Mouse (Mus musculus): ENCODE data around the gene Gamt. TPM values are rescaled to one million over a fixed set of nuclear protein-coding genes. Genes with fewer than 3 reads are reported as not detected.
A peak's percentile ranks its signal among the peaks of the same experiment; 100 is the strongest.

Gene Gamt
- total and polyA plus RNA-seq, 2 experiments, result 241 to 715 TPM

GRCm38 (mm10) chr10:80282481-80283441 is 21.9 kb upstream of the Gamt start:
- DNase-seq (ENCODE audit: extremely low read depth, low read depth, low spot score), result no peak

GRCm38 (mm10) chr10:80281921-80282371 is 21.1 kb upstream of the Gamt start:
- H3K27ac ChIP-seq (replicated peaks; ENCODE audit: insufficient read depth, low read depth, low read length), result peak overlapping the region; percentile 81
- peaks cover 43% of the 10 kb centered on the region for H3K36me3 ChIP-seq (ENCODE audit: control insufficient read depth, insufficient read depth, low read length)
- peaks cover 20% of the 10 kb centered on the region for H3K4me1 ChIP-seq (ENCODE audit: control insufficient read depth, insufficient read depth, low read length)
- peaks cover 4% of the 10 kb centered on the region; the same call in 1 of the 2 replicates for H3K79me2 ChIP-seq (ENCODE audit: control insufficient read depth, insufficient read depth, low read length)
- H3K4me3 ChIP-seq (ENCODE audit: insufficient read depth, low read depth, low read length), result no peak overlapping the region
- peak; percentile 78 for DNase-seq (ENCODE audit: extremely low read depth, low read depth, low spot score)
- TF ChIP-seq CTCF (IDR thresholded peaks at IDR 0.05; ENCODE audit: low read depth, low read length) (no peak), POLR2A (IDR thresholded peaks at IDR 0.05; ENCODE audit: extremely low read depth, insufficient read depth, low read length) (no peak)
- no peaks in the 10 kb centered on the region for H3K27me3 ChIP-seq (ENCODE audit: control insufficient read depth, insufficient read depth, low read length)
- peak overlapping the region; percentile 51 for H3K9ac ChIP-seq (ENCODE audit: low read depth, low read length)
- WGBS, result 19% methylated on average over 8 of the region's 8 CpGs

More at GRCm38 (mm10) chr10:80282481-80283441, 21.9 kb upstream of the Gamt start:
- Histone ChIP-seq H3K4me3 (ENCODE audit: insufficient read depth, low read depth, low read length) (no peak overlapping the region), H3K4me1 (ENCODE audit: control insufficient read depth, insufficient read depth, low read length) (peaks cover 20% of the 10 kb centered on the region), H3K79me2 (ENCODE audit: control insufficient read depth, insufficient read depth, low read length) (peaks cover 4% of the 10 kb centered on the region; the same call in 1 of the 2 replicates), H3K27me3 (ENCODE audit: control insufficient read depth, insufficient read depth, low read length) (no peaks in the 10 kb centered on the region), H3K9ac (ENCODE audit: low read depth, low read length) (no peak overlapping the region; the same call in 1 of the 2 replicates), H3K27ac (replicated peaks; ENCODE audit: insufficient read depth, low read depth, low read length) (peak overlapping the region; percentile 81), H3K36me3 (ENCODE audit: control insufficient read depth, insufficient read depth, low read length) (peaks cover 41% of the 10 kb centered on the region)
- 62% methylated on average over 20 of the region's 20 CpGs for WGBS
- TF ChIP-seq CTCF (IDR thresholded peaks at IDR 0.05; ENCODE audit: low read depth, low read length) (no peak), POLR2A (IDR thresholded peaks at IDR 0.05; ENCODE audit: extremely low read depth, insufficient read depth, low read length) (no peak)

- peak; percentile 96 for DNase-seq (ENCODE audit: extremely low read depth, low read depth, low spot score)
- Histone ChIP-seq H3K4me1 (ENCODE audit: control insufficient read depth, insufficient read depth, low read length) (peaks cover 20% of the 10 kb centered on the region), H3K36me3 (ENCODE audit: control insufficient read depth, insufficient read depth, low read length) (peaks cover 42% of the 10 kb centered on the region), H3K79me2 (ENCODE audit: control insufficient read depth, insufficient read depth, low read length) (peaks cover 4% of the 10 kb centered on the region; the same call in 1 of the 2 replicates), H3K27me3 (ENCODE audit: control insufficient read depth, insufficient read depth, low read length) (no peaks in the 10 kb centered on the region), H3K9ac (ENCODE audit: low read depth, low read length) (peak overlapping the region; percentile 51), H3K27ac (replicated peaks; ENCODE audit: insufficient read depth, low read depth, low read length) (peak overlapping the region; percentile 81), H3K4me3 (ENCODE audit: insufficient read depth, low read depth, low read length) (no peak overlapping the region)
- TF ChIP-seq POLR2A (IDR thresholded peaks at IDR 0.05; ENCODE audit: extremely low read depth, insufficient read depth, low read length) (no peak), CTCF (IDR thresholded peaks at IDR 0.05; ENCODE audit: low read depth, low read length) (no peak)
- WGBS, result 20% methylated on average over 7 of the region's 7 CpGs
Observed at GRCm38 (mm10) chr10:80281304-80281703, 20.5 kb upstream of the Gamt start.

- peaks cover 7% of the 10 kb centered on the region; the same call in 1 of the 2 replicates for H3K79me2 ChIP-seq (ENCODE audit: control insufficient read depth, insufficient read depth, low read length)
- peak overlapping the region; percentile 21; the same call in 1 of the 2 replicates for H3K27ac ChIP-seq (replicated peaks; ENCODE audit: insufficient read depth, low read depth, low read length)
- WGBS, result 42% methylated on average over 12 of the region's 12 CpGs
- peaks cover 31% of the 10 kb centered on the region for H3K36me3 ChIP-seq (ENCODE audit: control insufficient read depth, insufficient read depth, low read length)
- DNase-seq (ENCODE audit: extremely low read depth, low read depth, low spot score), result no peak
- peaks cover 29% of the 10 kb centered on the region for H3K4me1 ChIP-seq (ENCODE audit: control insufficient read depth, insufficient read depth, low read length)
- H3K4me3 ChIP-seq (ENCODE audit: insufficient read depth, low read depth, low read length), result no peak overlapping the region
- TF ChIP-seq CTCF (IDR thresholded peaks at IDR 0.05; ENCODE audit: low read depth, low read length) (no peak), POLR2A (IDR thresholded peaks at IDR 0.05; ENCODE audit: extremely low read depth, insufficient read depth, low read length) (no peak)
- H3K27me3 ChIP-seq (ENCODE audit: control insufficient read depth, insufficient read depth, low read length), result no peaks in the 10 kb centered on the region
- H3K9ac ChIP-seq (ENCODE audit: low read depth, low read length), result no peak overlapping the region
Observed at GRCm38 (mm10) chr10:80279273-80279672, 18.5 kb upstream of the Gamt start.

- no peak overlapping the region for H3K4me3 ChIP-seq (ENCODE audit: insufficient read depth, low read depth, low read length)
- no peak for TF ChIP-seq CTCF (IDR thresholded peaks at IDR 0.05; ENCODE audit: low read depth, low read length)
- no peak for TF ChIP-seq POLR2A (IDR thresholded peaks at IDR 0.05; ENCODE audit: extremely low read depth, insufficient read depth, low read length)
- H3K27me3 ChIP-seq (ENCODE audit: control insufficient read depth, insufficient read depth, low read length), result no peaks in the 10 kb centered on the region
- H3K4me1 ChIP-seq (ENCODE audit: control insufficient read depth, insufficient read depth, low read length), result peaks cover 38% of the 10 kb centered on the region
- H3K27ac ChIP-seq (replicated peaks; ENCODE audit: insufficient read depth, low read depth, low read length), result no peak overlapping the region
- 93% methylated on average over 9 of the region's 9 CpGs for WGBS
- peaks cover 15% of the 10 kb centered on the region for H3K79me2 ChIP-seq (ENCODE audit: control insufficient read depth, insufficient read depth, low read length)
- H3K9ac ChIP-seq (ENCODE audit: low read depth, low read length), result no peak overlapping the region; the same call in 1 of the 2 replicates
- no peak for DNase-seq (ENCODE audit: extremely low read depth, low read depth, low spot score)
- peaks cover 24% of the 10 kb centered on the region; the same call in 1 of the 2 replicates for H3K36me3 ChIP-seq (ENCODE audit: control insufficient read depth, insufficient read depth, low read length)
Observed at GRCm38 (mm10) chr10:80278390-80278789, 17.6 kb upstream of the Gamt start.

Data from liver, adult 2 months (tissue).